Comparison of ENCODE assay signal across 14 mouse cellular contexts in genomic region chr12:82397193-82397592, GRCm38 (mm10).
DNase-seq lines count a peak whose midpoint lies in the region; ATAC-seq and TF ChIP-seq lines count a peak whose summit lies in the region.
"Had no signal": no experiment of that assay in that cellular context is flagged by ENCODE, and none has a peak within 500 bp of the region (broad histone marks: within the 10 kb centered on the region; RNA-seq: fewer than 3 reads in every experiment).

No protein-coding gene starts in this region.

- WGBS in lung, embryonic 16.5 days = 67% methylated on average over 8 of the region's 8 CpGs
- 60% methylated on average over 8 of the region's 8 CpGs for WGBS in kidney, postnatal 0 days
- 58% methylated on average over 8 of the region's 8 CpGs for WGBS in olfactory bulb, adult 2 months

- H3K4me3 ChIP-seq in lung, embryonic 16.5 days (ENCODE audit: low read length) = no peak overlapping the region
- H3K4me3 ChIP-seq in kidney, postnatal 0 days (replicated peaks; ENCODE audit: low read depth, low read length) = no peak overlapping the region
- H3K4me3 ChIP-seq in olfactory bulb, adult 2 months (ENCODE audit: insufficient read depth, low read depth, low read length) = no peak overlapping the region
- H3K4me3 ChIP-seq: lung, embryonic 15.5 days; midbrain, embryonic 15.5 days; neural tube, embryonic 12.5 days had no signal

- no peak overlapping the region for H3K4me2 ChIP-seq in lung, embryonic 16.5 days (ENCODE audit: low read depth, low read length)
- no peak overlapping the region for H3K4me2 ChIP-seq in kidney, postnatal 0 days (ENCODE audit: low read length)
- H3K4me2 ChIP-seq: lung, embryonic 15.5 days; midbrain, embryonic 15.5 days; neural tube, embryonic 12.5 days had no signal

- no peaks in the 10 kb centered on the region for H3K9me3 ChIP-seq in lung, embryonic 16.5 days (ENCODE audit: control insufficient read depth, low read length)
- H3K9me3 ChIP-seq in kidney, postnatal 0 days (replicated peaks; ENCODE audit: low read length) = no peaks in the 10 kb centered on the region
- H3K9me3 ChIP-seq: lung, embryonic 15.5 days; midbrain, embryonic 15.5 days; neural tube, embryonic 12.5 days had no signal

- no peak overlapping the region for H3K9ac ChIP-seq in lung, embryonic 16.5 days (ENCODE audit: low read length)
- no peak overlapping the region for H3K9ac ChIP-seq in kidney, postnatal 0 days (ENCODE audit: low read depth, low read length)
- H3K9ac ChIP-seq: lung, embryonic 15.5 days; midbrain, embryonic 15.5 days; neural tube, embryonic 12.5 days had no signal

- no peak for TF ChIP-seq POLR2A in olfactory bulb, adult 2 months (IDR thresholded peaks at IDR 0.05; ENCODE audit: insufficient read depth, low read depth, low read length)

- peak; percentile 40 for TF ChIP-seq CTCF in kidney, postnatal 0 days (IDR thresholded peaks at IDR 0.05; ENCODE audit: low read depth)
- no peak for TF ChIP-seq CTCF in olfactory bulb, adult 2 months (IDR thresholded peaks at IDR 0.05; ENCODE audit: insufficient read depth, low read depth, low read length)

- 0 out of 2 replicates have a peak overlapping the region, but pooled peaks have one; percentile 5 for H3K27ac ChIP-seq in lung, embryonic 16.5 days (ENCODE audit: low read length)
- peak overlapping the region; percentile 76 for H3K27ac ChIP-seq in kidney, postnatal 0 days
- peak overlapping the region; percentile 95 for H3K27ac ChIP-seq in olfactory bulb, adult 2 months (ENCODE audit: insufficient read depth, low read depth, low read length)
- H3K27ac ChIP-seq: lung, embryonic 15.5 days; midbrain, embryonic 15.5 days; neural tube, embryonic 12.5 days had no signal

- no peaks in the 10 kb centered on the region for H3K27me3 ChIP-seq in lung, embryonic 16.5 days (ENCODE audit: control insufficient read depth, insufficient read depth, low read depth, low read length)
- H3K27me3 ChIP-seq in kidney, postnatal 0 days (ENCODE audit: insufficient read depth, low read length) = no peaks in the 10 kb centered on the region
- H3K27me3 ChIP-seq: lung, embryonic 15.5 days; midbrain, embryonic 15.5 days; neural tube, embryonic 12.5 days; Patski had no signal

- peaks cover 2% of the 10 kb centered on the region; the same call in 1 of the 2 replicates for H3K36me3 ChIP-seq in lung, embryonic 16.5 days (ENCODE audit: control insufficient read depth, insufficient read depth, low read length)
- 0 out of 2 replicates have a peak, but pooled peaks cover 10% of the 10 kb centered on the region for H3K36me3 ChIP-seq in kidney, postnatal 0 days (ENCODE audit: insufficient read depth, low read length)
- H3K36me3 ChIP-seq: midbrain, embryonic 15.5 days; neural tube, embryonic 12.5 days had no signal

- peaks cover 17% of the 10 kb centered on the region for H3K4me1 ChIP-seq in lung, embryonic 16.5 days (replicated peaks; ENCODE audit: control insufficient read depth, insufficient read depth, low read length)
- no peaks in the 10 kb centered on the region; the same call in none of the 2 replicates for H3K4me1 ChIP-seq in kidney, postnatal 0 days (replicated peaks; ENCODE audit: insufficient read depth, low read length)
- H3K4me1 ChIP-seq in olfactory bulb, adult 2 months (ENCODE audit: control insufficient read depth, insufficient read depth, low read length) = peaks cover 55% of the 10 kb centered on the region
- H3K4me1 ChIP-seq: neural tube, embryonic 12.5 days had no signal

- ATAC-seq in lung, embryonic 16.5 days (ENCODE audit: low read depth) = no peak
- ATAC-seq in kidney, postnatal 0 days (replicated peaks; ENCODE audit: low FRiP score, low read depth) = peak; percentile 51; the same call in 1 of the 2 replicates
- ATAC-seq: midbrain, embryonic 15.5 days had no signal

- DNase-seq in lung, postnatal 10 days = no peak
- peak; percentile 52 for DNase-seq in kidney, adult 11 months
- peak; percentile 40 for DNase-seq in kidney, postnatal 0 days (ENCODE audit: low spot score)
- no peak for DNase-seq in gastrocnemius, postnatal 25 days
- DNase-seq in cerebellum, adult 9-11 months = no peak
- DNase-seq in heart, postnatal 4 days = no peak
- DNase-seq: adrenal gland, postnatal 25 days; thymus, adult 18-20 months had no signal

Comparison
In these comparisons a context has a peak if more than half of its experiments do, and no peak if none do; other contexts are left out.
1. H3K27ac ChIP-seq: peak in every context shown above with its lines; median percentile 95 in olfactory bulb, adult 2 months; 76 in kidney, postnatal 0 days; 5 in lung, embryonic 16.5 days.
2. DNase-seq: peak in kidney, adult 11 months (single experiment) and kidney, postnatal 0 days (single experiment); none in lung, postnatal 10 days (single experiment), gastrocnemius, postnatal 25 days (single experiment), cerebellum, adult 9-11 months (single experiment) and heart, postnatal 4 days (single experiment).